Mouse (Mus musculus) gastrocnemius, postnatal 14 days (tissue): ENCODE data around the gene Qtrt1. TPM values are rescaled to one million over a fixed set of nuclear protein-coding genes. Genes with fewer than 3 reads are reported as not detected.

ENCODE experiments used
- DNase-seq: peaks from one replicate; pipeline ENCODE4 v3.0.0; 2021; ENCODE audit warnings: mixed read lengths
- intact Hi-C: fragments of 180-260 bp; cut with DNase I; formaldehyde crosslinking; loops from one replicate; pipeline ENCODE4 v1.15.1; 2025; ENCODE audit warnings: low total_unique reads
- total RNA-seq, 2 experiments: library from RNA; stranded (reverse); gene quantifications; 2 replicates each; pipeline ENCODE4 v1.2.3; 2021

Qtrt1 gene
- total RNA-seq, 2 experiments from 2014 or later: 5.5 to 8.1 TPM

- intact Hi-C loops: no loop called here
- DNase-seq: no peak
These were observed 28.8 kb downstream of the Qtrt1 start for GRCm38 (mm10) chr9:21440387-21440786.

GRCm38 (mm10) chr9:21443853-21444252 is 32.2 kb downstream of the Qtrt1 start:
- intact Hi-C loops: no loop called here
- DNase-seq: no peak

GRCm38 (mm10) chr9:21444574-21444973 is 32.9 kb downstream of the Qtrt1 start:
- intact Hi-C loops: no loop called here
- DNase-seq: no peak

- DNase-seq: no peak
- intact Hi-C loops: no loop called here
These were observed 33.6 kb downstream of the Qtrt1 start for GRCm38 (mm10) chr9:21445081-21445744.

- DNase-seq: no peak
- intact Hi-C loops: no loop called here
These were observed 36.1 kb downstream of the Qtrt1 start for GRCm38 (mm10) chr9:21447778-21448177.

GRCm38 (mm10) chr9:21449710-21450109 is 38.1 kb downstream of the Qtrt1 start:
- no peak for DNase-seq
- intact Hi-C loops: no loop called here

GRCm38 (mm10) chr9:21450270-21450669 is 38.6 kb downstream of the Qtrt1 start:
- intact Hi-C loops: no loop called here
- DNase-seq: no peak

GRCm38 (mm10) chr9:21451391-21451790 is 39.8 kb downstream of the Qtrt1 start:
- no peak for DNase-seq
- intact Hi-C loops: no loop called here

GRCm38 (mm10) chr9:21451870-21452269 is 40.2 kb downstream of the Qtrt1 start:
- intact Hi-C loops: no loop called here
- peak; percentile 38 for DNase-seq

- intact Hi-C loops: no loop called here
- no peak for DNase-seq
These were observed 41.4 kb downstream of the Qtrt1 start for GRCm38 (mm10) chr9:21453003-21453402.

GRCm38 (mm10) chr9:21453459-21453858 is 41.8 kb downstream of the Qtrt1 start:
- intact Hi-C loops: no loop called here
- no peak for DNase-seq

- intact Hi-C loops: no loop called here
- DNase-seq: no peak
These were observed 42.9 kb downstream of the Qtrt1 start for GRCm38 (mm10) chr9:21454556-21454955.

GRCm38 (mm10) chr9:21455103-21455770 is 43.6 kb downstream of the Qtrt1 start:
- DNase-seq: no peak
- intact Hi-C loops: no loop called here

- intact Hi-C loops: no loop called here
- DNase-seq: no peak
These were observed 44.8 kb downstream of the Qtrt1 start for GRCm38 (mm10) chr9:21456246-21456929.

- intact Hi-C loops: no loop called here
- DNase-seq: no peak
These were observed 45.4 kb downstream of the Qtrt1 start for GRCm38 (mm10) chr9:21456930-21457634.

- DNase-seq: no peak
- intact Hi-C loops: no loop called here
These were observed 47.2 kb downstream of the Qtrt1 start for GRCm38 (mm10) chr9:21458821-21459220.

- intact Hi-C loops: loop anchor here (10.0 kb wide), 1 partner anchor 146 kb away; the partner anchor contains the start of gene Ap1m2
- DNase-seq: no peak
These were observed 48.8 kb downstream of the Qtrt1 start for GRCm38 (mm10) chr9:21460400-21460940.

GRCm38 (mm10) chr9:21463138-21463590 is 51.5 kb downstream of the Qtrt1 start:
- intact Hi-C loops: loop anchor here (10.0 kb wide), 1 partner anchor 148 kb away; the partner anchor contains the start of gene Ap1m2
- DNase-seq: peak; percentile 73

GRCm38 (mm10) chr9:21463766-21464564 is 52.3 kb downstream of the Qtrt1 start:
- intact Hi-C loops: loop anchor here (10.0 kb wide), 1 partner anchor 149 kb away; the partner anchor contains the start of gene Ap1m2
- no peak for DNase-seq
